Mouse (Mus musculus): ENCODE data around the gene Ikzf2.

GRCm38 (mm10) chr1:69542546-69542945, 144.5 kb downstream of the Ikzf2 start:
- TF ChIP-seq MYOD1 (IDR thresholded peaks at IDR 0.05; ENCODE audit: control insufficient read depth, insufficient read length, low read depth) (no peak), USF1 (IDR thresholded peaks at IDR 0.05; ENCODE audit: low read depth) (no peak), MAX (IDR thresholded peaks at IDR 0.05) (no peak)

All from C2C12 (cell line).